Mouse (Mus musculus) hindbrain, embryonic 14.5 days (tissue): Measurements from ENCODE around the gene 2900092C05Rik. TPM values are rescaled to one million over a fixed set of nuclear protein-coding genes. Genes with fewer than 3 reads are reported as not detected.

Source experiments
- polyA plus RNA-seq: library from polyadenylated mRNA; unstranded; fragments of >200 nt; fragmentation: Nextera tagmentation; extraction: Ambion mirVana; gene quantifications from 2 replicates; pipeline ENCODE4 v1.2.1, GENCODE M21; 2014

The 2900092C05Rik gene
- polyA plus RNA-seq, 1 experiment from 2014 or later: not detected

Other genes starting within 250 kb of the 2900092C05Rik start
- gene Vmn1r81, start 244.2 kb upstream of the 2900092C05Rik start, polyA plus RNA-seq: not detected in 2 replicates
- gene Vmn1r82, start 212.1 kb upstream of the 2900092C05Rik start, polyA plus RNA-seq: not detected in 2 replicates
- not detected in 2 replicates for gene Vmn1r83, start 183.0 kb upstream of the 2900092C05Rik start, polyA plus RNA-seq
- not detected in 2 replicates for gene Vmn1r84, start 143.2 kb upstream of the 2900092C05Rik start, polyA plus RNA-seq
- gene Zfp551, start 89.8 kb upstream of the 2900092C05Rik start, polyA plus RNA-seq: 11.6 and 11.7 TPM in 2 replicates
- 47.1 and 49.4 TPM in 2 replicates for gene Zfp606, start 34.2 kb upstream of the 2900092C05Rik start, polyA plus RNA-seq
- 0.01 TPM in 2 replicates for gene Vmn2r53, start 96.3 kb downstream of the 2900092C05Rik start, polyA plus RNA-seq
- gene Vmn2r54, start 127.8 kb downstream of the 2900092C05Rik start, polyA plus RNA-seq: not detected in 2 replicates
- not detected in 2 replicates for gene Vmn2r55, start 172.5 kb downstream of the 2900092C05Rik start, polyA plus RNA-seq
- not detected in 2 replicates for gene Vmn2r56, start 222.5 kb downstream of the 2900092C05Rik start, polyA plus RNA-seq